Mouse (Mus musculus) kidney, postnatal 0 days (tissue): Measurements from ENCODE around the gene B3gat3. TPM values are rescaled to one million over a fixed set of nuclear protein-coding genes. Genes with fewer than 3 reads are reported as not detected.

Experiments used
- ATAC-seq: fragments of 200-750 bp; cut with Nextera tagmentation; replicated peaks from 2 replicates; pipeline ENCODE4 v1.8.0; 2017; ENCODE audit warnings: low read depth, moderate number of reproducible peaks, moderate TSS enrichment, moderate library complexity; ENCODE audit not compliant: low FRiP score
- DNase-seq: peaks from one replicate; pipeline ENCODE4 v3.0.0-alpha.2; 2016; ENCODE audit warnings: low spot score
- H3K27ac ChIP-seq: fragments of 300-500 bp; sonication (generic); 2 replicates; pipeline ENCODE4 v1.5.1; 2014; ENCODE audit warnings: mild to moderate bottlenecking
- H3K27me3 ChIP-seq: fragments of 300-500 bp; sonication (generic); 2 replicates; pipeline ENCODE4 v1.6.1; 2014; ENCODE audit warnings: low read length, mixed read lengths; ENCODE audit not compliant: insufficient read depth
- H3K36me3 ChIP-seq: fragments of 300-500 bp; sonication (generic); 2 replicates; pipeline ENCODE4 v1.6.1; 2014; ENCODE audit warnings: low read length, mixed read lengths; ENCODE audit not compliant: insufficient read depth
- H3K4me1 ChIP-seq: fragments of 300-500 bp; sonication (generic); replicated peaks from 2 replicates; pipeline ENCODE4 v1.6.1; 2014; ENCODE audit warnings: antibody characterized with exemption, low read length, mixed read lengths; ENCODE audit not compliant: insufficient read depth
- H3K4me2 ChIP-seq: fragments of 300-500 bp; sonication (generic); 2 replicates; pipeline ENCODE4 v1.6.1; 2014; ENCODE audit warnings: mild to moderate bottlenecking, low read length, moderate library complexity, mixed read lengths
- H3K4me3 ChIP-seq: fragments of 300-500 bp; sonication (generic); replicated peaks from 2 replicates; pipeline ENCODE4 v1.5.1; 2014; ENCODE audit warnings: low read depth, low read length
- H3K9ac ChIP-seq: fragments of 300-500 bp; sonication (generic); 2 replicates; pipeline ENCODE4 v1.6.1; 2014; ENCODE audit warnings: low read depth, low read length
- H3K9me3 ChIP-seq: fragments of 300-500 bp; sonication (generic); replicated peaks from 2 replicates; pipeline ENCODE4 v1.6.1; 2016; ENCODE audit warnings: low read length, inconsistent platforms, mixed read lengths
- CTCF ChIP-seq: IDR thresholded peaks from 2 replicates; pipeline ENCODE4 v1.5.1; 2016; ENCODE audit warnings: antibody characterized with exemption, low read depth, mild to moderate bottlenecking, moderate library complexity
- WGBS: fragments of 180-500 bp; shearing (Covaris S2); extraction: QIAGEN DNeasy Blood & Tissue Kit; methylation state at CpG from one replicate; pipeline ENCODE4 v1.1.7; 2014; 5-methylcytosine and 5-hydroxymethylcytosine counted together
- polyA plus RNA-seq: library from polyadenylated mRNA; unstranded; fragments of >200 nt; fragmentation: Nextera tagmentation; extraction: Ambion mirVana; gene quantifications from 2 replicates; pipeline ENCODE4 v1.2.1, GENCODE M21; 2015

B3gat3 gene
- polyA plus RNA-seq, 1 experiment from 2014 or later = 44.0 TPM

DNA sequence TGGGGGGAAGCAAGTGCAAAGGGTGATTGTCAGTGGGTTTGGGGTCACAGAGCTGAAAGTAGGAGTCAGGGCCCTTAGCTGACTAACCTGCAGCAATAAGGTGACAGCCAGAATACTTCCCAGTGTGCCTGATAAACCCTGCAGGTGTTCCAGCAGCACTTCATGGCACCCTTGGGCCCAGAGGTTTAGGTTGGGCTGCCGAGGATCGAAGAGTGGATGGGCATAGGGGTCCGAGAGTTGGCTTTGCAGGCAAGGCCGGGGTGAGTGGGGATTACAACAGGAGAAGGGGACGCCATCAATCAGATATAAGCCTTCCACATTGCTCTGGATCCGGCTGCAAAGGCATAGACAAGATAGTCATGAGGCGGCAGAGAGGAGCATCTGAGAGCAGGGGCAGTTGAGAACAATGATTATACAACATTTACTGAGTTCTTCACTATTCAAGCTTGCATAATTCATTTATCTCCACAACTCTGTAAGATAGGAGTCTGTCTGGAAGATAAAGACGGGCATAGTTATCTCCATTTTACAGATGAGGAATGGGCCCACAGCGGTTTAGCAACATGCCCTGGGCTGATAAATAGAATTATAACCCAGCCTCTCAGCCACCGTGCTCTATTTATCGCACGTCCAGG, 7.8 kb downstream of the B3gat3 start:
- Histone ChIP-seq H3K27me3 (no peaks in the 10 kb centered on the region), H3K4me1 (peaks cover 5% of the 10 kb centered on the region; the same call in 1 of the 2 replicates), H3K4me2 (no peak overlapping the region), H3K36me3 (peaks cover 10% of the 10 kb centered on the region), H3K4me3 (no peak overlapping the region), H3K9ac (no peak overlapping the region), H3K9me3 (no peaks in the 10 kb centered on the region), H3K27ac (no peak overlapping the region)
- WGBS = 89% methylated on average over 12 of the region's 12 CpGs
- no peak for TF ChIP-seq CTCF
- ATAC-seq (no peak), DNase-seq (no peak)

DNA sequence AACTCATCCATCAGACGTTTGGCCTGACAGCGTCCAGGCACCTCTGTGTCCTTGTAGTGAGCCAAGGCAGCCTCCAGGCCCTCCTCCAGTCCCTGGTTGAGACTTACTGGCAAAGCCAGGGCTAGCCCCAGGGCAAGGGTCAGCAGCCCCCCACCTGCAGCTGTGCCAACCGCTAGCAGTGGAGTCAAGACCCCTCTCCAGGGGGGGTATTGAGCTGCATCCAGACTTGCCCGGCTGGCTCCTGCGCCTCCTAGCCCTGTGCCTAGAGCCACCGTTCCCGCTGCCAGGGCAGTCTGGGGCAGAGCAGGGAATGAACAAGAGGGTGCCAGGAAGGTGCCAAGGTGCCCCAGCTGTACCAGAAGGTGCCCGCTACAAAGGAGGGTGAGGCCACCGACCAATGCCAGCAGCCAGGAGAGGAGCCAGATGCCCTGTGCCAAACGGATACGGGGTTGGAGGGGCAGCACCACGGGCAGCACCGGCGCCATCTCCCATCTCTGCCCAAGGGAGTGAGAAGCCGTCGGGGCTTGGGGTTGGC, 8.6 kb downstream of the B3gat3 start:
- H3K9ac ChIP-seq = peak overlapping the region; percentile 86
- ATAC-seq (no peak), DNase-seq (no peak)
- H3K36me3 ChIP-seq = peaks cover 18% of the 10 kb centered on the region
- TF ChIP-seq CTCF = no peak
- H3K9me3 ChIP-seq = no peaks in the 10 kb centered on the region
- peaks cover 5% of the 10 kb centered on the region; the same call in 1 of the 2 replicates for H3K4me1 ChIP-seq
- H3K4me2 ChIP-seq = peak overlapping the region; percentile 84
- no peaks in the 10 kb centered on the region for H3K27me3 ChIP-seq
- peak overlapping the region; percentile 89 for H3K4me3 ChIP-seq
- WGBS = 23% methylated on average over 16 of the region's 16 CpGs
- peak overlapping the region; percentile 95 for H3K27ac ChIP-seq

GRCm38 (mm10) chr19:8929224-8930088, 9.3 kb downstream of the B3gat3 start, which contains the start of the genes Rom1 and Eml3:
Rom1 (minus strand) TSS chr19:8929356.
Eml3 (plus strand) TSS chr19:8929552.
- no peaks in the 10 kb centered on the region for H3K27me3 ChIP-seq
- no peaks in the 10 kb centered on the region for H3K9me3 ChIP-seq
- WGBS = under 1% methylated on average over 67 of the region's 74 CpGs
- H3K27ac ChIP-seq = peak within 1 kb of the TSS; percentile 95
- H3K4me2 ChIP-seq = peak within 1 kb of the TSS; percentile 84
- H3K4me3 ChIP-seq = peak within 1 kb of the TSS; percentile 89
- ATAC-seq (peak; percentile 81), DNase-seq (peak; percentile 89)
- peak; percentile 44 for TF ChIP-seq CTCF
- peak within 1 kb of the TSS; percentile 86 for H3K9ac ChIP-seq
- peaks cover 5% of the 10 kb centered on the region; the same call in 1 of the 2 replicates for H3K4me1 ChIP-seq
- peaks cover 23% of the 10 kb centered on the region for H3K36me3 ChIP-seq

GRCm38 (mm10) chr19:8930117-8930516, 9.9 kb downstream of the B3gat3 start:
- Histone ChIP-seq H3K27me3 (no peaks in the 10 kb centered on the region), H3K4me2 (peak overlapping the region; percentile 84), H3K9ac (peak overlapping the region; percentile 86), H3K4me3 (peak overlapping the region; percentile 89), H3K9me3 (no peaks in the 10 kb centered on the region), H3K27ac (peak overlapping the region; percentile 95), H3K4me1 (peaks cover 5% of the 10 kb centered on the region; the same call in 1 of the 2 replicates), H3K36me3 (peaks cover 25% of the 10 kb centered on the region)
- WGBS = 4% methylated on average over 11 of the region's 11 CpGs
- TF ChIP-seq CTCF = no peak
- no peak for DNase-seq
- ATAC-seq = peak; percentile 29

- Histone ChIP-seq H3K9me3 (no peaks in the 10 kb centered on the region), H3K27ac (no peak overlapping the region), H3K27me3 (no peaks in the 10 kb centered on the region), H3K4me1 (peaks cover 5% of the 10 kb centered on the region; the same call in 1 of the 2 replicates), H3K9ac (peak overlapping the region; percentile 86), H3K36me3 (peaks cover 25% of the 10 kb centered on the region), H3K4me2 (peak overlapping the region; percentile 84), H3K4me3 (peak overlapping the region; percentile 89)
- no peak for TF ChIP-seq CTCF
- no peak for ATAC-seq
- DNase-seq = no peak
- WGBS = 84% methylated on average over 7 of the region's 7 CpGs
Measured at GRCm38 (mm10) chr19:8930771-8931170, 10.6 kb downstream of the B3gat3 start.

DNA sequence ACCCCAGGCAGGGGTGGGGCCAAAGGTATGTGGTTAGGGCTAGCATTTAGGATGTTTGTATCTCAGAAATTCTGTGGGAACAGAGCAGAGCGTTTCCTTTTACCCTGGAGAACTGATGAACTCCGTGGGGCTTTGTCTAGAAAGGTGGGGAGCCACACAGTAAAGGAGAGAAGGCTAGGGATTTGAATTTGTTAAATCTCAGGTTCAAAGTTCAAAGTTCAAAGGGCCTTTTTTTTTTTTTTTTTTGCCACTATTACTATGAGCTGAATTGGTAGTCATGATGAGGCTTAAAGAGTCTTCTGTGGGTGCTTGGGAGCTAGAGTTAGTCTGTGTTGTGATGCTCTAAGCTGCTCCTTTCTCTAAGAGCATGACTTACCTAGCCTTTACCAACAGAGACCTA, 16.6 kb downstream of the B3gat3 start:
- no peaks in the 10 kb centered on the region for H3K9me3 ChIP-seq
- no peak for TF ChIP-seq CTCF
- DNase-seq = no peak
- H3K4me2 ChIP-seq = no peak overlapping the region
- WGBS = 88% methylated on average over 2 of the region's 2 CpGs
- H3K36me3 ChIP-seq = peaks cover 35% of the 10 kb centered on the region
- H3K4me1 ChIP-seq = no peaks in the 10 kb centered on the region; the same call in 1 of the 2 replicates
- H3K9ac ChIP-seq = no peak overlapping the region
- no peak overlapping the region for H3K27ac ChIP-seq
- no peaks in the 10 kb centered on the region for H3K27me3 ChIP-seq
- H3K4me3 ChIP-seq = no peak overlapping the region
- no peak for ATAC-seq
